Mouse (Mus musculus): ENCODE results near the gene Ifnab.

DNA sequence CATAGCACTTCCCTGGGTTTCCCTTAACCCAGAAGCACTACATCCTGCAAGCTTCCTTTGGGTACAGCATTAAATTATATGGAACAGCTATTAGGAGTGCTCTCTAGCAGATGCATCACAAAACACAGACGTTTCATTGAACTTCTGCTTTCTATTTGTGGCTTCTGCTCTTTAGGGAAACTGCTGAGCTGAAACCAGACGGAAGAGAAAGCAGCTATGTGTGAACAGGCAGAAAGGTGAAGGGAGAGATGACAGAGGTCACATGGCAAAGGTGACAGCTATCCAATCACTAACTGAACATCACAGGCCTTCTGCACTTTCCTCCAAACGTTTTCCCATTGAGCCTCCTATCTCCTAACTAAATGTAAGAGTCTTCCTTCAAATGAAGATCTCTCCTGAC, 14.8 kb upstream of the Ifnab start:
- TF ChIP-seq POLR2A (IDR thresholded peaks at IDR 0.05; ENCODE audit: borderline replicate concordance, low read depth, low read length): no peak
- no peak for TF ChIP-seq CTCF (IDR thresholded peaks at IDR 0.05; ENCODE audit: low read depth, low read length)
